Mouse (Mus musculus) kidney, embryonic 16.5 days (tissue): ENCODE measurements around the gene Tln2. TPM values are rescaled to one million over a fixed set of nuclear protein-coding genes. Genes with fewer than 3 reads are reported as not detected.

Experiments used
- ATAC-seq: fragments of 200-750 bp; cut with Nextera tagmentation; 2 replicates; pipeline ENCODE4 v1.8.0; 2017; ENCODE audit warnings: moderate TSS enrichment; ENCODE audit not compliant: low FRiP score, low TSS enrichment
- H3K27ac ChIP-seq: fragments of 300-500 bp; sonication (generic); 2 replicates; pipeline ENCODE4 v1.5.1; 2014; ENCODE audit warnings: low read length
- H3K27me3 ChIP-seq: fragments of 300-500 bp; sonication (generic); 2 replicates; pipeline ENCODE4 v1.6.1; 2014; ENCODE audit warnings: low read length, control low read depth, mixed read lengths; ENCODE audit not compliant: insufficient read depth
- H3K36me3 ChIP-seq: fragments of 300-500 bp; sonication (generic); 2 replicates; pipeline ENCODE4 v1.6.1; 2014; ENCODE audit warnings: low read length, control low read depth, mixed read lengths; ENCODE audit not compliant: insufficient read depth
- H3K4me1 ChIP-seq: fragments of 300-500 bp; sonication (generic); 2 replicates; pipeline ENCODE4 v1.6.1; 2014; ENCODE audit warnings: low read length, control low read depth, mixed read lengths; ENCODE audit not compliant: insufficient read depth
- H3K4me2 ChIP-seq: fragments of 300-500 bp; sonication (generic); replicated peaks from 2 replicates; pipeline ENCODE4 v1.6.1; 2014; ENCODE audit warnings: low read depth, low read length
- H3K4me3 ChIP-seq: fragments of 300-500 bp; sonication (generic); 2 replicates; pipeline ENCODE4 v1.5.1; 2014; ENCODE audit warnings: mild to moderate bottlenecking, low read length
- H3K9ac ChIP-seq: fragments of 300-500 bp; sonication (generic); replicated peaks from 2 replicates; pipeline ENCODE4 v1.6.1; 2014; ENCODE audit warnings: low read length
- H3K9me3 ChIP-seq: fragments of 300-500 bp; sonication (generic); 2 replicates; pipeline ENCODE4 v1.6.1; 2016; ENCODE audit warnings: low read length, control low read depth
- WGBS: fragments of 180-500 bp; shearing (Covaris S2); extraction: QIAGEN DNeasy Blood & Tissue Kit; methylation state at CpG from one replicate; pipeline ENCODE4 v1.1.7; 2014; 5-methylcytosine and 5-hydroxymethylcytosine counted together
- polyA plus RNA-seq: library from polyadenylated mRNA; unstranded; fragments of >200 nt; fragmentation: Nextera tagmentation; extraction: Ambion mirVana; gene quantifications from 2 replicates; pipeline ENCODE4 v1.2.1, GENCODE M21; 2015

The Tln2 gene
- polyA plus RNA-seq, 1 experiment from 2014 or later: 19.1 TPM

DNA sequence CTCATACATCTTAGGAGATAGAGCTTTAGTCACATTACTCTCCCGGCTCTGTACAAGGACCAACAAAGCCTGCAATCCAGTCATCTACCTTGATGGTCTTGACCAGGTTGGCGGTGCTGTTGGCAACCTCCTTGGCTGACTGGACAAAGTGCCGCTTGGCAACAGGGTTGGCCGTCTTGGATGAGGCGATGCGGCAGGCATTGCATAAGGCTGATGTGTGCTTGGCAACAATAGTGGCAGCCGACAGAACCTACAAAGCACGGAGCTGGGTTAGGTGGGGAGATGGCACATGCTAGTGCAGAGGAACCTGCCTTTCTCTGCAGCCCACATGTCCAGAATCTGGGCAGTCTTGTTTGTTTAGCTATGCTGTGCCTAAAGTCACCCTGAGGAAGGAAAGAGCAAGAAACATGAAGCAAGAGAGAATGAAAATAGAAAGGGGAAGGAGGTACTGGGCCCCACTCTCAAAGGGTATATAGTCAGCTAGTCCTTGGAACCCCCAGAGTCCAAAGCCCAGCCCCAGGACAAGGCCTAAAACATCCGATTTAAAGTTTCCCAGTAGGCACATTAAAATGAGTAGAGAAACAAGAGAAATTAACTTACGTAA is 257.0 kb downstream of the Tln2 start:
- Histone ChIP-seq H3K9ac (no peak overlapping the region), H3K36me3 (peaks cover 4% of the 10 kb centered on the region; the same call in 1 of the 2 replicates), H3K4me3 (no peak overlapping the region), H3K27me3 (no peaks in the 10 kb centered on the region), H3K4me1 (no peaks in the 10 kb centered on the region), H3K9me3 (no peaks in the 10 kb centered on the region), H3K4me2 (no peak overlapping the region), H3K27ac (no peak overlapping the region)
- no peak for ATAC-seq
- WGBS: 95% methylated on average over 10 of the region's 10 CpGs

DNA sequence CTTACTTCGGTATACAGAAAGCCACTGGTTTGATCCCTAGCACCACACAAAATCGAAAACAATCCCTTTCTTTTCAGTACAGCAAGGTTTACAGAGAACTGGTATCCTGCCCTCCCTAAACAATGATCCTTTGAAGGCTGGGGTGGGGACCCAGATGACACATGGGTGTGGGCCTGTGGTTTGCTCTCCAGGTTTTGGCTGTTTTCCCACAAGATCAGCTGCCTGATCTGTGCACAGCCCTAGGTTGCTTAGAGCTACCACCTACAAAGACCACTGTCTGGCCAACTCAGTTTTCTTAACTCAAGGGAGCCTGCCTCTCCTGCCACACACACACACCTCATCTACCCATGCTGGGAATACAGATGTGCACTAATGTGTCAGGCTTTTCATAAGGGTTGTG is 257.9 kb downstream of the Tln2 start:
- Histone ChIP-seq H3K4me1 (no peaks in the 10 kb centered on the region), H3K9ac (no peak overlapping the region), H3K9me3 (no peaks in the 10 kb centered on the region), H3K4me2 (no peak overlapping the region), H3K4me3 (no peak overlapping the region), H3K27ac (no peak overlapping the region), H3K27me3 (no peaks in the 10 kb centered on the region), H3K36me3 (peaks cover 4% of the 10 kb centered on the region; the same call in 1 of the 2 replicates)
- 88% methylated on average over 2 of the region's 2 CpGs for WGBS
- ATAC-seq: no peak

DNA sequence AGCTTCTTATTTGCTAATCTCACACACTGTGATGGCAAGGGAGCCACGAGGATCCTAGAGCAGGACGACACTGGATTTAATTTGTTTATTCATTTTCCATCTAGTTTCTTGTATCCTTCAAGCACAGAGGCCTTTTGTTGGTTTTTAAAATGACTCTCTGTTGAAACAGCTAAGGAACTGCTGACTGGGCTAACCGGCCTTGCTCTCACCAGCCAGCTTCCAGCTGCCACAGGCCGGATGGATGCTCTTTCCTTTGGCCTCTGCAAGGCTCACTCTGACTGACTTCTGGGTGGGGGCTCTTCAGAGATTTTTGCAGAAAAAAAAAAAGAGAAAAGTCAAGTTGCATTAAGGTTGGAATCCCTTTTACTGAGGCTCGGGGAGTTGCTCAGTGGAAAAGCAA is 258.7 kb downstream of the Tln2 start:
- Histone ChIP-seq H3K36me3 (peaks cover 4% of the 10 kb centered on the region; the same call in 1 of the 2 replicates), H3K27me3 (no peaks in the 10 kb centered on the region), H3K9ac (no peak overlapping the region), H3K9me3 (no peaks in the 10 kb centered on the region), H3K4me1 (no peaks in the 10 kb centered on the region), H3K4me2 (no peak overlapping the region), H3K4me3 (no peak overlapping the region), H3K27ac (no peak overlapping the region)
- ATAC-seq: no peak
- WGBS: 78% methylated on average over 5 of the region's 5 CpGs

DNA sequence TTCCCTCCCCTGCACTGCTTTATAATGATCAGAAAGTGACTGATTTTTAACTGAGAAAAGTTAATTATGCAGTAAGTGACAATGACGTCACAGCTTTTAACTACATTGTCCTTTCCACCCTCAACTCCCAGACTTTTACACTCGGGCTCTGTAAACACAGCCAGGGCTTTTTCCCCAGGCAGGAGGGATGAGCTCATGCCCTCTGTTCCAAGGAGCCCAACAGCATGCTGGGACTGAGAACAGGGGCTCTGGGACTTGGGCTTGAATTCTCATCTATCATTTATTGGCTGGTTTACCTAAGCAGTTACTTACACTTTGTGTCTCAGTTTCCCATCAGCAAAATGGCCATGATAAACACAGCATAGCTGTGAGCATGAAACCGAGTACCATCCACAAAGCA is 259.2 kb downstream of the Tln2 start:
- no peaks in the 10 kb centered on the region for H3K4me1 ChIP-seq
- WGBS: 49% methylated on average over 3 of the region's 3 CpGs
- H3K4me3 ChIP-seq: no peak overlapping the region
- H3K27ac ChIP-seq: no peak overlapping the region
- no peak for ATAC-seq
- no peaks in the 10 kb centered on the region for H3K27me3 ChIP-seq
- no peak overlapping the region for H3K9ac ChIP-seq
- H3K9me3 ChIP-seq: no peaks in the 10 kb centered on the region
- peaks cover 4% of the 10 kb centered on the region; the same call in 1 of the 2 replicates for H3K36me3 ChIP-seq
- H3K4me2 ChIP-seq: no peak overlapping the region

DNA sequence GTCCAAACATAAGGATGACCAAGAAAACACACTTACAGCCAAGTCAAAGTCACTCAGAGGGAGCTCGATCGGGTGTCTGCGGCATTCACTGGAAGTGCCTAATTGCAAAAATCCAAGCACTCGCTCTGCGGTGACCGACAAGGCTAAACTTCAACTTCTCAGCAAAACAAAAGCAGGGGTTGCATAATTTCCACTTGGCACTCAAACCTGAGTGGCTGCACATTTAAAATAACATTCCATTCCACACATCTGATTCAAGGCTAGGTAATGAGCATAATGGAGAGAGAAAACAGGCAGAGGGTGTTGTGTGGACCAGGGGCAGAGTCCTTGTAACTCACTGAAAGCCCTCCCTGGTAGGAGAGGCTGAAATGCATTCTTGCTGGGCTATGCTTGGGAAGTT is 260.3 kb downstream of the Tln2 start:
- no peak for ATAC-seq
- no peak overlapping the region for H3K4me3 ChIP-seq
- H3K36me3 ChIP-seq: no peaks in the 10 kb centered on the region
- H3K9ac ChIP-seq: no peak overlapping the region
- no peaks in the 10 kb centered on the region for H3K9me3 ChIP-seq
- WGBS: 84% methylated on average over 6 of the region's 6 CpGs
- no peaks in the 10 kb centered on the region for H3K4me1 ChIP-seq
- no peak overlapping the region for H3K27ac ChIP-seq
- H3K4me2 ChIP-seq: no peak overlapping the region
- H3K27me3 ChIP-seq: no peaks in the 10 kb centered on the region

DNA sequence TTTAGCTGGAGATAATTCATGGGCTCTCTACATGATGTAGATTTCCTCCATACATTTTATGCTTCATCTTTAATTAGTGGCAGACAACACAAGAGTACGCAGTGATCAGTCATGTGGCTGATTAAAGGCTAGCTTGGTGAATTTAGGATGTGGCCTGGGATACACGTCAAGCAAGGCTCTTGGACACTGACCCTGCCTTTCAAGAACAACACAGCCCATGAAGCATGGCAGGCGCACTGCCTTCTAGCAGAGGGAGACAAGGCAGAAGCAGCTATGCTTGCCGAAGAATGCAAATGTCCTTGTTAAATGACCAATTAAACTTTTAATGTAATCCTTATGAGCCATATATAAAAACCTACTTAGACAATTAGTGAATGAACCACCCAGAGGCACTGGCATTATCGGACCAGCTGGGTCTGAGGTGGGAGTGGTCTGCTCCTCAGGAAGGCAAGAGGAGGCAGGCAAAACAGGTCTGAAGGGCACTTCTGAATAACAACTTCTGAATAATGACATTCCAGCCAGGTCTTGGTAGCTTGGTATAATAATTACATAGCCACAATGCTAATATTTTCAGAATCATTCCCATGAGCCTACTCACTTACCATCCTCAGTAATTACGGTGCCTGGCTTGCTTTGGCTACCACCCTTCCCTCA is 262.1 kb downstream of the Tln2 start:
- no peaks in the 10 kb centered on the region for H3K9me3 ChIP-seq
- H3K9ac ChIP-seq: no peak overlapping the region
- H3K36me3 ChIP-seq: no peaks in the 10 kb centered on the region
- no peak for ATAC-seq
- 79% methylated on average over 6 of the region's 6 CpGs for WGBS
- H3K4me2 ChIP-seq: no peak overlapping the region
- H3K4me1 ChIP-seq: no peaks in the 10 kb centered on the region
- no peak overlapping the region for H3K27ac ChIP-seq
- no peaks in the 10 kb centered on the region for H3K27me3 ChIP-seq
- no peak overlapping the region for H3K4me3 ChIP-seq

DNA sequence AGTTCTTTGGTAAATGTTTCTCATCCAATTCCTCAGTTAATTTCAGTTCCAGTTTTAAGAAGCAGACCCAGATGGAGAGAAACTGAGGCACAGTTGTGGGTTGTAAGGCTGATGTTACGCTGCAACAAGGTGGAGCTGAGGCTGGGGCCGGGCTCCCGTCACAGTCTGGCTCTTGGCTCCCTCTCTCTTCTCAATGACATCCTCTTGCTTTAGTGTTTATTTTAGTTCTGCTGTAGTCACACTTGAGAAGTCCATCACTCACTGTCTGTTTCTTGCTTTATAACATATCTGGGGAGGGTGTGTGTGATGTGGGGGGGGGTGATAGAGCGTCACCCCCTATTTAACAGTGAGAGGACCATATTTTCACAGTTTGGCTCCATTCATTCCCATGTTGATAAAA is 272.0 kb downstream of the Tln2 start:
- no peak overlapping the region for H3K4me3 ChIP-seq
- no peaks in the 10 kb centered on the region for H3K27me3 ChIP-seq
- no peak overlapping the region for H3K9ac ChIP-seq
- no peak for ATAC-seq
- no peaks in the 10 kb centered on the region for H3K4me1 ChIP-seq
- no peak overlapping the region for H3K27ac ChIP-seq
- no peak overlapping the region for H3K4me2 ChIP-seq
- H3K9me3 ChIP-seq: no peaks in the 10 kb centered on the region
- H3K36me3 ChIP-seq: 0 out of 2 replicates have a peak, but pooled peaks cover 5% of the 10 kb centered on the region
- WGBS: 54% methylated on average over 4 of the region's 4 CpGs

DNA sequence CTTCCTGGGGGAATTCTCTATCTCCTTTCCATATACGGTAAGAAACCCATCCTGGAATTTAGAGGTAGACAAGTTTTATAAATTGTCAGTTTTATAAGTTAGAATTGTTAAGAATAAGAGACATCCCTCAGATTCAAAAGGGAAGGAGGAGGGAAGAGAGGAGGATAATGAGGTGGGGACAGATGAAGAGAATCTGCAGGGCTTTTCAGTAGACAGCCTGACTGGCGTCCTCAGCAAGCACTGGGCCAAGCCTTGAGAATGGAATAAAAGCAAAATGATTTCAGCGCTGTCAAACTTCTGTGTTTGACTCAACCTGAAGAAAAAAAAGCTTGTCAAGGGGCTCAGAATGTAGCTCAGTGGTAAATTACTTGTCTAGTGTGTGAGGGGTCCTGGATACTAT is 272.7 kb downstream of the Tln2 start:
- Histone ChIP-seq H3K9ac (no peak overlapping the region), H3K4me1 (no peaks in the 10 kb centered on the region), H3K27ac (no peak overlapping the region), H3K4me2 (no peak overlapping the region), H3K9me3 (no peaks in the 10 kb centered on the region), H3K36me3 (0 out of 2 replicates have a peak, but pooled peaks cover 5% of the 10 kb centered on the region), H3K27me3 (no peaks in the 10 kb centered on the region), H3K4me3 (no peak overlapping the region)
- ATAC-seq: no peak
- WGBS: 95% methylated on average over 3 of the region's 3 CpGs

DNA sequence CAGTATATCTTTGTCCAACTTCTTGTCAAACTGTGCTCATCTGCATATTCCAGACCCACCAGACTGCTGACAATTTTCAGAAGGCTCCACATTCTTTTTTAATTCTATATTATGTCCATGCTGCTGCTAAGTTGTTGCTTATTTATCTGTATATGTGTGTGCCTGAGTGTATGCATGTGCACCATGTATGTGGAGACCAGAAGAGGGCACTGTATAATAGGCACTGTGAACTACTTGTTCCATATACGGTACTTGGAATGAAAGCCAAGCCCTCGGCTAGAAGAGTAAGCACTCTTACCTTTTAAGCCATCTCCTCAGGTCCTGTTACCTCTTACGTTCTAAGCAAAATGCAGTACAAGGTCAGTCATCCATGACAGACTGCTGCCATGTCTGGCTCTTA is 274.0 kb downstream of the Tln2 start:
- no peak overlapping the region for H3K4me3 ChIP-seq
- no peak overlapping the region for H3K4me2 ChIP-seq
- no peaks in the 10 kb centered on the region for H3K27me3 ChIP-seq
- ATAC-seq: no peak
- H3K4me1 ChIP-seq: no peaks in the 10 kb centered on the region
- H3K36me3 ChIP-seq: 0 out of 2 replicates have a peak, but pooled peaks cover 5% of the 10 kb centered on the region
- H3K9me3 ChIP-seq: no peaks in the 10 kb centered on the region
- H3K9ac ChIP-seq: no peak overlapping the region
- 51% methylated on average over 3 of the region's 3 CpGs for WGBS
- H3K27ac ChIP-seq: no peak overlapping the region

DNA sequence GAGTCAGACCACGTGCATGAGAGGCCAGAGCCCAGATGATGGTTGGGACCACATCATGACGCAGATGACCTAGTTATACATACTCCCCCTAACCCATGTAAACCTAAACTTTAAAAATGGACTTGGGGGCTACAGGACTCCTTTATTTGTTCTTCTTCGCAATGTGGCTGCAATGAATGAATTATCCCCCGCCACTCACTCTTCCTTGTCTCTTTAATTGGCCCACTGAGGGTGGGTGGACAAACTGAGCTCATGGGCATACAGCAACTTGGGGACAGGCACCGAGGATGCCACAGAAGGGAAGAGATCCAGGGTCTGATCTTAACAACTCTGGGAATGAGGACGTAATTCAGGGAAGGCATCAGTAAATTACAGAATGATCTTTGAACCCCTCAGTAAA is 277.7 kb downstream of the Tln2 start:
- Histone ChIP-seq H3K27ac (no peak overlapping the region), H3K36me3 (no peaks in the 10 kb centered on the region), H3K4me1 (no peaks in the 10 kb centered on the region), H3K4me3 (no peak overlapping the region), H3K4me2 (no peak overlapping the region), H3K9me3 (no peaks in the 10 kb centered on the region), H3K27me3 (no peaks in the 10 kb centered on the region), H3K9ac (no peak overlapping the region)
- 69% methylated on average over 6 of the region's 6 CpGs for WGBS
- no peak for ATAC-seq
